Mouse (Mus musculus): ENCODE data around the gene Folr1. TPM values are rescaled to one million over a fixed set of nuclear protein-coding genes. Genes with fewer than 3 reads are reported as not detected.
A peak's percentile ranks its signal among the peaks of the same experiment; 100 is the strongest.

The Folr1 gene
- polyA plus RNA-seq, 1 experiment from 2014 or later: 73.6 TPM

GRCm38 (mm10) chr7:101853816-101854215 lies 16.8 kb downstream of the Folr1 start:
- ATAC-seq: no peak
- ChIA-PET CTCF (no interaction called here), POLR2A (interaction anchor here (0.9 kb wide), 1 partner anchor 9 kb away, joined by 3 read pairs; no protein-coding TSS in a partner anchor)
- in situ Hi-C loops (cut with MboI; ENCODE audit: low pct_unique_long_range_greater_than_20kb): no loop called here
- TF ChIP-seq CTCF (IDR thresholded peaks at IDR 0.05): no peak
- DNase-seq (ENCODE audit: low read depth, low spot score): no peak
- no peaks in the 10 kb centered on the region for H3K27me3 ChIP-seq

DNA sequence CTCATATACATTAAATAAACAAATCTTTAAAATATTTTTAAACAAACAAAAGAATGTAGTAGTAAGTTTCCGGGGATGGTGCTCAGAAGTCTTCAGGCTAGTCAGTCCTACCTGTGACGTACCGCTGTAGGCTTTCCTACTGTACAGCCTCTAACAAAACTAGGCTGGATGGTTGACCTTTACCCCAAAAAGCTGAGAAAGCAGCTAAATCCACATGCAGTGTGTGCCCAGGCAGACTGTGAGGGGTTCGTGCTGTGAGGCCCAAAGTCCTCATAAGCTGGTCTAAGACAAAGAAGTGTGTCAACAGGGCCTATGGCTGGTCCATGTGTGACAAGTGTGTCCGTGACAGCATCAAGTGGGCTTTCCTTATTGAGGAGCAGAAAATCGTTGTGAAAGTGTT lies 17.7 kb downstream of the Folr1 start:
- TF ChIP-seq CTCF (IDR thresholded peaks at IDR 0.05): no peak

DNA sequence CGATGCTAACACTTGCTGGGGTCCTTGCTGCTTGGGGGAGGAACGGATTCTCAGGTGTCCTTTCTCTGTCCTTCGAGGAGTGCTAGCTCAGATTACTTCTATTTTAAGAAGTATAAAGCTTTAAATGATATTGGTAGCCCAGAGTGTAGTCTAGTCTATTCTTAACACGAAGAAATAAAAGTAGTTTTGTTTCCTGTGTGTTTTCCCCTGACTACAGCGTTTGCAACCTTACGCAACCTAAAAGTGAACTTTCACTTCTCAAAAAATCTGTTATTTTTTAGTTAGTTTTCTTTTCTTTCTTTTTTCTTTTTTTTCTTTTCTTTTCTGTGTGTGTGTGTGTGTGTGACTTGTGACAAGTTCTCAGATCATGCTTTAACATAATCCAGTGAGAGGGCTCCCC lies 18.9 kb downstream of the Folr1 start:
- in situ Hi-C loops (cut with MboI; ENCODE audit: low pct_unique_long_range_greater_than_20kb): no loop called here

More for the DNA sequence above, 17.7 kb downstream of the Folr1 start:
- in situ Hi-C loops (cut with MboI; ENCODE audit: low pct_unique_long_range_greater_than_20kb): no loop called here
- no peaks in the 10 kb centered on the region for H3K27me3 ChIP-seq
- ChIA-PET CTCF (interaction anchor here (1.4 kb wide), 1 partner anchor 14 kb away, joined by 3 read pairs; no protein-coding TSS in a partner anchor), POLR2A (no interaction called here)
- ATAC-seq (no peak), DNase-seq (ENCODE audit: low read depth, low spot score) (no peak)

GRCm38 (mm10) chr7:101847934-101848333 lies 22.7 kb downstream of the Folr1 start:
- no peak for ATAC-seq
- in situ Hi-C loops (cut with MboI; ENCODE audit: low pct_unique_long_range_greater_than_20kb): no loop called here
- DNase-seq (ENCODE audit: low read depth, low spot score): no peak
- TF ChIP-seq CTCF (IDR thresholded peaks at IDR 0.05): no peak
- POLR2A ChIA-PET: no interaction called here
- CTCF ChIA-PET: no interaction called here
- no peaks in the 10 kb centered on the region for H3K27me3 ChIP-seq

More for the DNA sequence above, 18.9 kb downstream of the Folr1 start:
- no peak for DNase-seq (ENCODE audit: low read depth, low spot score)
- ATAC-seq: no peak
- TF ChIP-seq CTCF (IDR thresholded peaks at IDR 0.05): no peak
- CTCF ChIA-PET: interaction anchor here (1.9 kb wide), 1 partner anchor 10 kb away, joined by 7 read pairs; no protein-coding TSS in a partner anchor
- no peaks in the 10 kb centered on the region for H3K27me3 ChIP-seq
- POLR2A ChIA-PET: interaction anchor here (0.9 kb wide), 1 partner anchor 10 kb away, joined by 3 read pairs; no protein-coding TSS in a partner anchor

GRCm38 (mm10) chr7:101844186-101844585 lies 26.4 kb downstream of the Folr1 start:
- CTCF ChIA-PET: interaction anchor here (1.0 kb wide), 1 partner anchor 11 kb away, joined by 4 read pairs; no protein-coding TSS in a partner anchor
- in situ Hi-C loops (cut with MboI; ENCODE audit: low pct_unique_long_range_greater_than_20kb): no loop called here
- TF ChIP-seq CTCF (IDR thresholded peaks at IDR 0.05): no peak
- H3K27me3 ChIP-seq: no peaks in the 10 kb centered on the region
- DNase-seq (ENCODE audit: low read depth, low spot score) (no peak), ATAC-seq (no peak)
- POLR2A ChIA-PET: no interaction called here

DNA sequence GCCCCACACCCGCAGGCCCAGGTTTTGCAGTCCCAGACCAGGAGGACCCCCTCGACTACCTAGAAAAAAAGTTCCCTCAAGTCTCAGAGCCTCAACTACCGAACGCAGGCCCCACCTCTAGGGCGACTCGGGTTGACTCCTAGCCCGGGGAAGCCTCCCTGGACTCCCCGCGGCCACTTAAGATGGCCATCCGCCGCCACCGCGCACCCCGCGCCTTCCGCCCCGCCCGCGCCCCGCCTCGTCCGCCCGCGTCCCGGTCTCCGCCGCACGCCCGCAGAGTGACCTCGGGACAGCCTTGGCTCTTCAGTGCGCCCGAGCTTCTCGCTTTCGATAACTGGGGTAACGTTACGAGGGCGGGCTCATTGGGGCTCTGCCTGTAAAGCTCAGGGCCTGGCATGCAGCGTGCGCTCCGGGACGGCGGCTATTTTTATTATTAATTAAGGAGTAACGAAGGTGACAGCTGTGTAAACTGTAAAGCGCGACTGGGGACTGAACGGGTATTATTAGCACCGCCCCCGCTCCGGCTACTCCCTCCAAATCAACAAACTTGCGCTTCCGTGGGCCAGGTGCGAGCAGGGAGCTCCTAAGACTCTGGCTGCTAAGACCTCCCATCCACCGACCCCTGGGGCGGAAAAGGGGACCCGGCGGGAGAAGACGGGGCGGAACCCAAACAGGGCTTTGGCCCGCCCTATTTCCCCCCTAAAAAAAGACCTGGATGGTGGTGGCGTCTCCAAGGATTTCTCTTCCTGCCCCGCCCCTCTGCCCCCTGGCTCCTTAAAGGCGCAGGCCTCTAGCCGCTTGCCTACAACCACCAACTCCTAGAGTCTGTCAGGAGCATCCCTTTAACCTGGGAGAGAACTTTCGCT lies 32.7 kb downstream of the Folr1 start, which contains the start of gene Inppl1:
Gene Inppl1 (minus strand): TSS at position 624 of the 866 bp plus-strand sequence.
- ChIA-PET CTCF (no interaction called here), POLR2A (interaction anchor here (1.0 to 1.6 kb wide), 4 partner anchors 24 to 59 kb away, joined by 3 to 4 read pairs (median 4); partner anchors contain the start of gene Folr1)
- no peaks in the 10 kb centered on the region for H3K27me3 ChIP-seq
- no peak for TF ChIP-seq CTCF (IDR thresholded peaks at IDR 0.05)
- DNase-seq (ENCODE audit: low read depth, low spot score) (no peak), ATAC-seq (peak; percentile 78)
- in situ Hi-C loops (cut with MboI; ENCODE audit: low pct_unique_long_range_greater_than_20kb): no loop called here

- ATAC-seq: no peak
- in situ Hi-C loops (cut with MboI; ENCODE audit: low pct_unique_long_range_greater_than_20kb): no loop called here
- ChIA-PET POLR2A (interaction anchor here (0.9 to 1.6 kb wide), 3 partner anchors 32 to 60 kb away, joined by 3 to 4 read pairs (median 4); no protein-coding TSS in a partner anchor), CTCF (interaction anchor here (1.4 kb wide), 1 partner anchor 14 kb away, joined by 7 read pairs; no protein-coding TSS in a partner anchor)
- no peaks in the 10 kb centered on the region for H3K27me3 ChIP-seq
- no peak for TF ChIP-seq CTCF (IDR thresholded peaks at IDR 0.05)
- DNase-seq (ENCODE audit: low read depth, low spot score): no peak
Observed at GRCm38 (mm10) chr7:101837154-101837605, 33.4 kb downstream of the Folr1 start.

DNA sequence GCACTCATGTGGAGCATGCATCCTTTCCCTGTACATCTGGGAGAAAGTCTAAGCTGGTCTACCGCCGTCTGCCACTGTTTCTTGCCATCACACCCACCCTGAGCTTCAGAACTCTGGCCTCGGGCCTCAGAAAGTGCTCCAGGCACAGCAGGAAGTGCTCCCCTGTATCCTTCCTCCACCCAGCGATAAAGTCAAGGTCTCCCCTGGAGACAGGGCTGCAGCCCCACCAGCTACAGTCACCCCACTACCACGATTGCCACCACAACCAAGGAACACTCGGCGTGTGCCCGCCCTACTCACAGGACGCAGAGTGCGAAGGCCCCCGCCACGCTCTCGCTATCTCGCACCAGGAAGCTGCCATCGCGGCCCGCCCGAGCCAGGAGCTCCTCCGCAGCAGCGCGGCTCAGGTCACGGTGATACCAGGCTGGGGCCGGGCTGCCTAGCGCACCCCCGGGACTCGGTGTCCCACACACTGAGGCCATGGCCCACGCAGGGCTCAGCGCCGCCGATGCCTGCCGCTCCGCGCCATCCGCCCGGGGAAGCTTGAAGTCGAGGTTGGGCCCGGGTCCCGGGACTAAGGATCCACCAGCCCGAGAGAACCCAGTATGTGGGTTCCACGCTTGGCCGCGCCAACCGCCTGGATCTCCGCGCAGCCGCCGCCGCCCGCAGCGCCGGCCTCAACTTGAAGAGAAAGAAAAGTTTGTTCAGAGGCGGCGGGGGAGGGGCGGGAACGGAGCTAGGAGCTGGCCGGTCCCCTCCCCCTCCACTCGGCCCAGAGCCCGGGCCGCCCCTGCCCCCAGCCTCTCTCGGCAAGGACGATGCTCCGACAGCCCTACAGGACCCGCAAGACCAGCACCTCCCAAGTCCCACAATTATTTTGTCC lies 34.1 kb downstream of the Folr1 start:
- in situ Hi-C loops (cut with MboI; ENCODE audit: low pct_unique_long_range_greater_than_20kb): no loop called here
- CTCF ChIA-PET: interaction anchor here (1.4 kb wide), 1 partner anchor 14 kb away, joined by 7 read pairs; no protein-coding TSS in a partner anchor
- DNase-seq (ENCODE audit: low read depth, low spot score): no peak
- ATAC-seq: no peak
- POLR2A ChIA-PET: interaction anchor here (0.9 to 1.6 kb wide), 2 partner anchors 60 to 61 kb away, joined by 3 to 4 read pairs; no protein-coding TSS in a partner anchor
- H3K27me3 ChIP-seq: no peaks in the 10 kb centered on the region
- no peak for TF ChIP-seq CTCF (IDR thresholded peaks at IDR 0.05)

DNA sequence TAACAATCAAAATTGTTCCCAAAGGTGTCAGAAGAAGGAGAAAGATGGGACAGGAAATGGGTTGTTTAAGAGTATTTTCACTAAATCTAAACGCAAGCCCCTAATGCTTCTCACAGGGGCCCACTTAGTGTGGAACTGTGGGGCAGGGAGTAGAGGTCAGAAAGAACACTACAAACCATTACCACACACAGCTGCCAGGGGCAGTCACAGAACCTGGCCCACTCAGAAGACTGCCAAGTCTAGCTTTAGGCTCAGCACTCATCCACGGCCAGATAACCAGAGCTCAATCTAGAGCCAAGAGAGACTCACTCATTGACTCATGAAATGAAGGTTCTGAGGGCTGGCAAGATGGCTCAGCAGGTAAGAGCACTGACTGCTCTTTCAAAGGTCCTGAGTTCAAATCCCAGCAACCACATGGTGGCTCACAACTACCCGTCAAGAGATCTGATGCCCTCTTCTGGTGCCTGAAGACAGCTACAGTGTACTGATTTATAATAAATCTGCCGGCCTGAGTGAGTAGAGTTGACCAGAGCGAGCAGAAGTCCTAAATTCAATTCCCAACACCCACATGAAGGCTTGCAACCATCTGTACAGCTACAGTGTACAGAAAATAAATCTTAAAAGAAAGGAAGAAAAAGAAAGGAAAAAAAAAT lies 35.0 kb downstream of the Folr1 start:
- DNase-seq (ENCODE audit: low read depth, low spot score) (no peak), ATAC-seq (no peak)
- in situ Hi-C loops (cut with MboI; ENCODE audit: low pct_unique_long_range_greater_than_20kb): no loop called here
- POLR2A ChIA-PET: interaction anchor here (0.7 to 1.3 kb wide), 3 partner anchors 14 to 122 kb away, joined by 3 to 4 read pairs (median 4); no protein-coding TSS in a partner anchor
- CTCF ChIA-PET: interaction anchor here (1.0 to 1.7 kb wide), 4 partner anchors 15 to 169 kb away, joined by 3 to 7 read pairs (median 4); no protein-coding TSS in a partner anchor
- no peaks in the 10 kb centered on the region for H3K27me3 ChIP-seq
- TF ChIP-seq CTCF (IDR thresholded peaks at IDR 0.05): no peak

Measured in Patski (cell line).